Mouse (Mus musculus) induced T-regulatory cell, adult 2 months (primary cell): ENCODE measurements around the gene Vamp4.

Experiments used
- DNase-seq: peaks from one replicate; pipeline ENCODE4 v3.0.0-alpha.2; 2012; ENCODE audit warnings: low read depth

Vamp4 gene

GRCm38 (mm10) chr1:162648416-162648815, 78.1 kb downstream of the Vamp4 start:
- no peak for DNase-seq
